Comparison of ENCODE assay signal across 8 mouse cellular contexts in the genomic region with DNA sequence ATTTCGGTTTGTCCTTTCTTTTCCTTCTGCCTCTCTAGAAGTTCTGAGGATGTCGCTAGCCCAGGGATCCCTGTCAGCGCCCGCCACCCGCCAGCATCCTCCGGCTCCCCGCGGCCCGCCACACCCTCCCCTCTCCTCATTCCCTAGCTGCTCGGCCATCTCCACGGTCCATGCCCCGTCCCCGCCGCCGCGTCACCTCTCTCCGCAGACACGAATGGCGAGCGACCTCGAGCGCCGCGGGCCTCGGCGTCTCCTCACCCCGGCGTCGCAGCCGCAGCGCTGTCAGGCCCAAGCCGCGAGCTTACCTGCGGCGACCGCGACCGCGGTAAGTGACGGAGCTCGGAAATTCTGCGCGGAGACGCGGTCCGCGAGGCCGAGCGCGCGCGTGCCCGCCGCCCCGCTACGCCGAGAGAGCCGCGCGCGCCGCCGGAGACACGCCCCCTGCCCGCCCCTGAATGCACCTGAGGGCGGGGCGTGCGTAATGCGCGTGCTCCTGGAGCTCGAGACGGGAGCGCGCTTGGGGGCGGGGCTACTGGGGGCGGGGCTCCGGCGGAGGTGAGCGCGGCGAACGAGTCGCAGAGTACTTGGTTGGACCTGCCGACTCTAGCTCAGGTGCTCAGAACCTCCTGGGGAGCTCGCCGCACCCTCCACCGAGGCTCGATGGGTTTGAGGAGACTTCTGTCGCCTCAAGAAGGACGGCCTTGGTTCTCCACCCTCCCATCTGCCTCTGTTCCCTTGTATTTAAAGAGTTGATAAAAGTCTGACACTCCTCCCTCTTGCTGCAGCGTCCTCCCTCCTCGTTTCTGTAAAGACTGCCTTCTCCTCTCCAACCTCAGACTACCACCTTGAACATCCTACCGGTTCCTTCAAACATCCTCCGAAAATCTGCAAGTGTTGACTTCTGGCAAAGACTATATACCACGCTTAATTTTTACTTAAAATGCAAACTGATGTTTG. TPM values are rescaled to one million over a fixed set of nuclear protein-coding genes. Genes with fewer than 3 reads are reported as not detected.
DNase-seq lines count a peak whose midpoint lies in the region; ATAC-seq and TF ChIP-seq lines count a peak whose summit lies in the region.

A gene (minus strand): TSS at position 428 of the 957 bp plus-strand sequence.

- peaks cover 8% of the 10 kb centered on the region for H3K27me3 ChIP-seq in ES-Bruce4 (ENCODE audit: control insufficient read depth, insufficient read depth, low read length, poor library complexity, severe bottlenecking)
- H3K27me3 ChIP-seq in forebrain, embryonic 13.5 days = peaks cover 5% of the 10 kb centered on the region
- no peaks in the 10 kb centered on the region for H3K27me3 ChIP-seq in heart, postnatal 0 days (ENCODE audit: control insufficient read depth, insufficient read depth, low read length)
- H3K27me3 ChIP-seq in liver, embryonic 15.5 days = peaks cover 42% of the 10 kb centered on the region
- no peaks in the 10 kb centered on the region for H3K27me3 ChIP-seq in neural tube, embryonic 12.5 days (replicated peaks)
- H3K27me3 ChIP-seq in stomach, postnatal 0 days (ENCODE audit: control insufficient read depth, insufficient read depth, low read length) = no peaks in the 10 kb centered on the region

- TF ChIP-seq CTCF in ES-Bruce4 (IDR thresholded peaks at IDR 0.05; ENCODE audit: low read depth, low read length) = no peak
- TF ChIP-seq CTCF in heart, postnatal 0 days (IDR thresholded peaks at IDR 0.05; ENCODE audit: low read depth) = no peak
- TF ChIP-seq CTCF in stomach, postnatal 0 days (IDR thresholded peaks at IDR 0.05; ENCODE audit: low read depth) = 0 out of 2 replicates have a peak, but pooled peaks have one; percentile 1

- no peaks in the 10 kb centered on the region for H3K4me1 ChIP-seq in ES-Bruce4 (ENCODE audit: control insufficient read depth, insufficient read depth, low read length)
- H3K4me1 ChIP-seq in forebrain, embryonic 13.5 days = 0 out of 2 replicates have a peak, but pooled peaks cover 5% of the 10 kb centered on the region
- H3K4me1 ChIP-seq in heart, postnatal 0 days (ENCODE audit: control insufficient read depth, insufficient read depth) = peaks cover 5% of the 10 kb centered on the region; the same call in 1 of the 2 replicates
- peaks cover 17% of the 10 kb centered on the region for H3K4me1 ChIP-seq in liver, embryonic 15.5 days (replicated peaks)
- no peaks in the 10 kb centered on the region for H3K4me1 ChIP-seq in neural tube, embryonic 12.5 days
- H3K4me1 ChIP-seq in stomach, postnatal 0 days (replicated peaks; ENCODE audit: control insufficient read depth, insufficient read depth) = no peaks in the 10 kb centered on the region

- peak; percentile 97 for ATAC-seq in cerebellum, adult (ENCODE audit: insufficient number of reproducible peaks, low FRiP score, low TSS enrichment)
- peak; percentile 93 for ATAC-seq in forebrain, embryonic 13.5 days
- ATAC-seq in heart, postnatal 0 days (ENCODE audit: insufficient read depth, low read depth) = peak; percentile 91
- peak; percentile 95 for ATAC-seq in liver, embryonic 15.5 days (ENCODE audit: insufficient read depth)
- peak; percentile 94 for ATAC-seq in neural tube, embryonic 12.5 days (ENCODE audit: low FRiP score, low read depth)
- ATAC-seq in stomach, postnatal 0 days (ENCODE audit: low FRiP score, low TSS enrichment) = peak; percentile 97

- no peak within 1 kb of the TSS for H3K27ac ChIP-seq in ES-Bruce4 (ENCODE audit: insufficient read depth, low read length)
- H3K27ac ChIP-seq in forebrain, embryonic 13.5 days = no peak within 1 kb of the TSS
- peak within 1 kb of the TSS; percentile 16; the same call in 1 of the 2 replicates for H3K27ac ChIP-seq in heart, postnatal 0 days (ENCODE audit: low read depth)
- H3K27ac ChIP-seq in liver, embryonic 15.5 days (replicated peaks) = no peak within 1 kb of the TSS
- no peak within 1 kb of the TSS for H3K27ac ChIP-seq in neural tube, embryonic 12.5 days
- no peak within 1 kb of the TSS; the same call in 1 of the 2 replicates for H3K27ac ChIP-seq in stomach, postnatal 0 days (replicated peaks)

- TF ChIP-seq POLR2A in ES-Bruce4 (IDR thresholded peaks at IDR 0.05; ENCODE audit: insufficient read depth, low read length) = no peak

- 1% methylated on average over 89 of the region's 95 CpGs for WGBS in forebrain, embryonic 13.5 days
- 1% methylated on average over 91 of the region's 95 CpGs for WGBS in heart, postnatal 0 days
- under 1% methylated on average over 94 of the region's 95 CpGs for WGBS in liver, embryonic 15.5 days (ENCODE audit: insufficient replicate concordance)
- under 1% methylated on average over 95 of the region's 95 CpGs for WGBS in neural tube, embryonic 12.5 days
- WGBS in stomach, postnatal 0 days = under 1% methylated on average over 87 of the region's 95 CpGs

- H3K36me3 ChIP-seq in ES-Bruce4 (ENCODE audit: control insufficient read depth, insufficient read depth, low read length, poor library complexity, severe bottlenecking) = no peaks in the 10 kb centered on the region
- H3K36me3 ChIP-seq in forebrain, embryonic 13.5 days (ENCODE audit: poor library complexity, severe bottlenecking) = no peaks in the 10 kb centered on the region
- H3K36me3 ChIP-seq in heart, postnatal 0 days (replicated peaks; ENCODE audit: control insufficient read depth, insufficient read depth, low read length) = no peaks in the 10 kb centered on the region
- no peaks in the 10 kb centered on the region for H3K36me3 ChIP-seq in liver, embryonic 15.5 days (replicated peaks)
- H3K36me3 ChIP-seq in neural tube, embryonic 12.5 days = no peaks in the 10 kb centered on the region
- H3K36me3 ChIP-seq in stomach, postnatal 0 days (ENCODE audit: control insufficient read depth, insufficient read depth, low read length) = no peaks in the 10 kb centered on the region

- TF ChIP-seq EP300 in ES-Bruce4 (IDR thresholded peaks at IDR 0.05; ENCODE audit: insufficient read depth, low read depth, low read length) = no peak
- no peak for TF ChIP-seq EP300 in heart, postnatal 0 days (IDR thresholded peaks at IDR 0.05; ENCODE audit: low read depth)
- TF ChIP-seq EP300 in stomach, postnatal 0 days (optimal IDR thresholded peaks at IDR 0.05) = no peak

- peak; percentile 81 for DNase-seq in heart, postnatal 0 days (ENCODE audit: low spot score)
- DNase-seq in kidney, postnatal 36 days = peak; percentile 91 to 97
- peak; percentile 96 for DNase-seq in stomach, postnatal 0 days (ENCODE audit: low spot score)

- H3K9ac ChIP-seq in ES-Bruce4 (ENCODE audit: low read depth, poor library complexity, severe bottlenecking) = peak within 1 kb of the TSS; percentile 42; the same call in 1 of the 2 replicates
- H3K9ac ChIP-seq in forebrain, embryonic 13.5 days = peak within 1 kb of the TSS; percentile 77
- peak within 1 kb of the TSS; percentile 69 for H3K9ac ChIP-seq in heart, postnatal 0 days (replicated peaks; ENCODE audit: low read depth, low read length)
- H3K9ac ChIP-seq in liver, embryonic 15.5 days = peak within 1 kb of the TSS; percentile 59
- peak within 1 kb of the TSS; percentile 64 for H3K9ac ChIP-seq in neural tube, embryonic 12.5 days
- H3K9ac ChIP-seq in stomach, postnatal 0 days (ENCODE audit: low read length) = peak within 1 kb of the TSS; percentile 78

- no peaks in the 10 kb centered on the region for H3K9me3 ChIP-seq in ES-Bruce4 (replicated peaks; ENCODE audit: control insufficient read depth, insufficient read depth, low read length, poor library complexity, severe bottlenecking)
- no peaks in the 10 kb centered on the region for H3K9me3 ChIP-seq in forebrain, embryonic 13.5 days (replicated peaks)
- no peaks in the 10 kb centered on the region for H3K9me3 ChIP-seq in heart, postnatal 0 days (replicated peaks; ENCODE audit: control insufficient read depth, low read length)
- no peaks in the 10 kb centered on the region for H3K9me3 ChIP-seq in liver, embryonic 15.5 days (replicated peaks)
- no peaks in the 10 kb centered on the region for H3K9me3 ChIP-seq in neural tube, embryonic 12.5 days
- H3K9me3 ChIP-seq in stomach, postnatal 0 days (ENCODE audit: control insufficient read depth, low read length) = no peaks in the 10 kb centered on the region

- H3K4me3 ChIP-seq in ES-Bruce4 (ENCODE audit: low read depth, low read length) = peak within 1 kb of the TSS; percentile 78
- peak within 1 kb of the TSS; percentile 76 for H3K4me3 ChIP-seq in forebrain, embryonic 13.5 days
- H3K4me3 ChIP-seq in heart, postnatal 0 days (ENCODE audit: low read depth, low read length) = peak within 1 kb of the TSS; percentile 87
- H3K4me3 ChIP-seq in liver, embryonic 15.5 days (replicated peaks) = peak within 1 kb of the TSS; percentile 70
- H3K4me3 ChIP-seq in neural tube, embryonic 12.5 days = peak within 1 kb of the TSS; percentile 74
- peak within 1 kb of the TSS; percentile 84 for H3K4me3 ChIP-seq in stomach, postnatal 0 days (ENCODE audit: low read depth, low read length)

- peak within 1 kb of the TSS; percentile 77 for H3K4me2 ChIP-seq in forebrain, embryonic 13.5 days
- H3K4me2 ChIP-seq in heart, postnatal 0 days (ENCODE audit: low read depth, low read length) = peak within 1 kb of the TSS; percentile 84
- H3K4me2 ChIP-seq in liver, embryonic 15.5 days = peak within 1 kb of the TSS; percentile 93
- peak within 1 kb of the TSS; percentile 78 for H3K4me2 ChIP-seq in neural tube, embryonic 12.5 days (replicated peaks)
- H3K4me2 ChIP-seq in stomach, postnatal 0 days (replicated peaks; ENCODE audit: low read depth) = peak within 1 kb of the TSS; percentile 82

RNA-seq across cellular contexts. Expression of the gene that starts here (rescaled TPM):
- 3.5 and 4.9 TPM in 2 replicates for polyA plus RNA-seq in ES-Bruce4 (2011; ENCODE audit: insufficient read depth, insufficient read length, low read depth, missing spikeins)
- polyA plus RNA-seq in forebrain, embryonic 13.5 days (2015; fragmentation: Nextera tagmentation; extraction: Ambion mirVana) = 4.8 and 5.7 TPM in 2 replicates
- 3.8 and 5.3 TPM in 2 replicates for total RNA-seq in heart, postnatal 0 days (2014; rRNA removed; ENCODE audit: low replicate concordance)
- 2.5 and 2.6 TPM in 2 replicates for polyA plus RNA-seq in heart, postnatal 0 days (2015; fragmentation: Nextera tagmentation; extraction: Ambion mirVana)
- polyA plus RNA-seq in liver, embryonic 15.5 days (2015; fragmentation: Nextera tagmentation; extraction: Ambion mirVana) = 0.55 and 0.86 TPM in 2 replicates
- polyA plus RNA-seq in neural tube, embryonic 12.5 days (2016; fragmentation: Nextera tagmentation; extraction: Ambion mirVana) = 5.7 and 5.8 TPM in 2 replicates
- 4.0 and 5.4 TPM in 2 replicates for polyA plus RNA-seq in stomach, postnatal 0 days (2015; fragmentation: Nextera tagmentation; extraction: Ambion mirVana)

Comparison
In these comparisons a context has a peak if more than half of its experiments do, and no peak if none do; other contexts are left out.
1. Peak in ATAC-seq, H3K4me3 ChIP-seq, H3K9ac ChIP-seq and H3K4me2 ChIP-seq in liver, embryonic 15.5 days; RNA of the gene not detected or under 1 TPM.